Mouse (Mus musculus) megakaryocyte-erythroid progenitor cell, adult 5-6 weeks (primary cell): ENCODE measurements around the gene Gba. TPM values are rescaled to one million over a fixed set of nuclear protein-coding genes. Genes with fewer than 3 reads are reported as not detected.

ENCODE experiments used
- ATAC-seq: replicated peaks from 2 replicates; pipeline ENCODE4 v1.8.0; 2016; ENCODE audit warnings: mild to moderate bottlenecking, inconsistent platforms; ENCODE audit not compliant: severe bottlenecking, poor library complexity, low FRiP score, low TSS enrichment
- total RNA-seq, 2 experiments: library from RNA; stranded (forward) in 1 of 2; stranded (reverse) in 1 of 2; fragments of 200-1000, 215-1000 nt in 1 of 2; fragments of >200 nt in 1 of 2; fragmentation: Nextera tagmentation in 1 of 2; gene quantifications; 2 replicates each; pipeline ENCODE4 v1.2.3; 2014 to 2017

Gene Gba
- total RNA-seq, 2 experiments from 2014 or later = 36.5 to 39.6 TPM

DNA sequence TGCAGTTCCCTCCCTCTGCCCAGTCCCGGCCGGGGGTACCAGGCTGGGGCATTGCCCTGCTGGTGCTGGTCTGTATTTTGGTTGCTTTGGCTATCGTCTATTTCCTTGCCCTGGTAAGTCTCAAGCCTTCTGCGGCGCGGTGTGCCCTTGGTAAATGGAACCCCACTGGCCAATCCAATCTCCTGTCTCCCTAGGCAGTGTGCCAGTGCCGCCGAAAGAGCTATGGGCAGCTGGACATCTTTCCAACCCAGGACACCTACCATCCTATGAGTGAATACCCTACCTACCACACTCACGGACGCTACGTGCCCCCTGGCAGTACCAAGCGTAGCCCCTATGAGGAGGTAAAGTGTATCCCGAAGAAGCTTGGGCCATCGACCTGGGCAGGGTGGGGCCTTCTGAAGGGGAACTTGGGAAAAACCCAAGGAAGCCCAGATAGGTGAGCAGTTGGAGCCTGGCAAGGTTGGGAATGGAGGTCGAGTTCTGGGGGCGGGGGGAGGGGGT is 29.1 kb downstream of the Gba start:
- ATAC-seq = no peak

DNA sequence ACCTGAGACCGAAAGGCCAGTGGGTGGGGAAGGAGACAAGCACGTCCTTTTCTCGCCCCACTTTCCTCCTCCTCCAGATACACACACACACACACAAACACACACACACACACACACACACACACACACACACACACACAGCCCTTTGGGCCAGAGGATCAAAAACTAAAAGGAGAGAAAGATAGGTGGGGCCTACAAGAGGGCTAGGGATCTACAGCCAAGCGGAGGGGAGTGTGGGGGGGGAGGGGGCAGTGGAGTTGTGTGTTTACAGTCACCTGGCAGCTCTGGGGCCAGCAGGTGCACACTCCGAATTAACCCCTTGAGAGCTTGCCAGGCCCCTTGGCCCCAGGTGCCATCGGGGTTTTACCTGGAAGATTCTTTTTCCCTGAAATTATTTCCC is 29.9 kb downstream of the Gba start:
- ATAC-seq = no peak

DNA sequence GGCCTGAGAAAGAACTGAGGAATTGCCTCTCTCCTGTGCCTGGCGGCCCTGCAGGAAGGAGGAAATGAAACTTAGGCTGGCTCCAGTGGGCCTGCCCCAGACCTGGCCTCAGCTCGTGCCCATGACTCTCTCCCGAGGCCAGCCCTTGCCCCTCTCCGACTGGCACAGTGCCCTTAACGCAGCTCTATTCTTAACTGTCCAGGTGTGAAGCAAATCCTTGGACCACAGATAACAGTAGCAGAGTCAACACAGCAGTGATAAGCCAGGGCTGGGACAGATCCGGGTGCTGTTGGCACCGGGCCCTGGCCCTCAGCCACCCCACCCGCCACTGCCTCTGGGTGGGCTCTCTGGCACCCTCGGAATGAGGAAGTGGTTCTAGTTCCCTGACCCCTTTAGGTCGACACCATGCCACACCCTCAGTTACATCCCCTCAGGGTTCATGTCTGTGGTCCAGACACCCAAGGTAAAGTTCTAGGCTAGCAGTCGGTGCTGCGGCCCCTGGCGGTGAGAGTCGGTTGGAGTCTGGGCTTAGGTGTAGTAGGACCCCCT is 30.9 kb downstream of the Gba start:
- peak; percentile 52 for ATAC-seq

DNA sequence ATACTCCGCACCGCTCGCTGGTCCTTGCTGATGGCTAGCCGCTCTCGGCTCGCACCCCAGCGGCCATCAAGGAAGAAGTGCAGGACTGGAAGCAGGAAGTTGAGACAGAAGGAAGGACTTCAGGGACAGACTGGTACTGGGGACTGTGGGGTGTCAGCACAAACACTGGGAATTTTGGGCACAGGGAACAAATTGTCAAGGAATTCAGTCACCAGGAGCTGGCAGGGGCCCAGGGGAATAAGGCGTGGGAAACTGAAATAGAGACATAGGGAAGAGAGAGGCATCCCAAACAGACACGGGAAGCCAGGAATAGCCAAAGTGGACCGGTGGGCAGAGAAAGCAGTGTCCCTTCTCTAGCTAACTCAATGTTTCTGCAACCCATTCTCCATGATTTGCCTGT is 33.8 kb downstream of the Gba start:
- ATAC-seq = no peak

DNA sequence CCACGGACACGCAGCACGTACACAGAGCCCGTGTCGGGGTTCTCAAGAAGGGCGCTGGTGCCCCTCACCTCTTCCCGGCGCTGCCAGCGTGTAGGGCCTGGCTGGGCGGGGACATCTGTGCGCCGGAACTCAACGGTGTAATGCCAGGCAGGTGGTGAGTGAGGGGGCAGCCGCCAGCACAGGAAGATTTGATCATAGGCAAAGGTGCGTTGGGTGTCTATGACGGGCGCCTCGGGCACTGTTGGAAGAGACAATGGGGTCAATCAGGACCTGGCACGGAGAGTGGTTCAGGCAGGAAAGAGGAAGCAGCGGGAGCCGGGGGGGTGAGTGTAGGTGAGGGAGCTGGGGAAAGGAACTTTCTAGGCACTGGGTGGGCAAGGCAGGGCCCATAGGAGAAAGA is 35.0 kb downstream of the Gba start:
- no peak for ATAC-seq

DNA sequence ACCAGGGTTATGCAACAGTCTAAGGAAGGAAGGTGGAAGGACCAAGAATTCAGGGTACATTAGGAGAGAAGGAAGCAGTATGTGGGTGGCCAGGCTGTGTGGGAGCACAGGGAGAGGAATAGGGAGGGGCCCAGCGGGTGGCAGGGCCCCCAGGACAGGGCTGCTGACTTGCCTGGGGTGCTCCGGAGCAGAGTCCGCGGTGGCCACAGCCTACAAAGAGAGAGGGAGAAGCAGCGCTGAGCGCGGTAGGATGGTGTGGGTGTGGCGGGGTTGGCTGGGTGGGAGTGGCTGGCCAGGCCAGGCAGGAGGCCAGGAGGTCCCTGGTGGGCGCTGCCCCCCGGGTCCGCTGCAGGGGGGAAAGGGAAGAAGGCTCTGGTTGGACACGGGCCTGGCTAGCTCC is 35.8 kb downstream of the Gba start:
- no peak for ATAC-seq

DNA sequence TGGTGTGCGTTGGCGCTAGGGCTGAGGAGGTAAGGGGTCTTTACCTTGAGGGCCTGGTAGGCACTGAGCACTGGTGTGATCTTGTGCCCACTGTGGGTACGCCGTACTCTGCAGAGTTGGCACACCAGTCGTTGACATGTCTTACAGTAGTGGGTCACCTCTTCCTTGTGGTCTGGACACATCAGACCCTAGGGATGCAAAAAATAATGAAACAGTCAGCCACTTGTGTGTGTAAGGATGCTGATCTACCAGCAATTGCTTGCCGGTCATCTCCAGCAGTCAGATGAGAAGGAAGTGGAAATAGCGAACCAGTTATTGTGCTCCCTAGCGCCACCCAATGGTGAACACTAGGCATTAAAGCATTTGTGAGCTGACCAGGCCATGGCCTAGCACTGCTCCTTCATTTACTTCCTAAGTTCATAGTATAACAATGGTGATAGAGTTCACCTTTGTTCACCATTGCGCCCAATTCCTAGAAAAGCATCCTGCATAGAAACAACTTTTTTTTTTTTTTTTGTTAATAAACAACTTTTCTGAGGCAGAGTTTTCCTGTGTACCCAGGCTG is 39.7 kb downstream of the Gba start:
- ATAC-seq = no peak

DNA sequence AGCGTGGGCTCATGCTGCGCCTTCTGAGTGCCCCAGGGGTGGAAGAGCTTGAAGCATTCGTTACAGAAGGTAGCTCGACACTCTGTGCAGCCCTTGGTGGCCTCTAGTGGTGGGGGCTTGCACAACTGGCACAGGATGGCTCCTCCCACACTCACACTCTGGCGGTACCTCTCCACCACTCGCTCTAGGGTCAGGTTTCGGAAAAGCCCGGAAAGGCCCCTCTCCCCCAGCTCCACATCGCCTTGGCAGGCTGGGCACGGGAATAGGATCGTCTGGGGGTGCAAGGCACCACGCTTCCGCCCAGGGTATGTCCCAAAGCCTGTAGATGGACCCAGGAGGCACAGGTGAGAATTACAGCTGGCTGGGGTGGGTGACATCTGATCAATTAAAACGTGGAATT is 40.9 kb downstream of the Gba start:
- ATAC-seq = peak; percentile 76

DNA sequence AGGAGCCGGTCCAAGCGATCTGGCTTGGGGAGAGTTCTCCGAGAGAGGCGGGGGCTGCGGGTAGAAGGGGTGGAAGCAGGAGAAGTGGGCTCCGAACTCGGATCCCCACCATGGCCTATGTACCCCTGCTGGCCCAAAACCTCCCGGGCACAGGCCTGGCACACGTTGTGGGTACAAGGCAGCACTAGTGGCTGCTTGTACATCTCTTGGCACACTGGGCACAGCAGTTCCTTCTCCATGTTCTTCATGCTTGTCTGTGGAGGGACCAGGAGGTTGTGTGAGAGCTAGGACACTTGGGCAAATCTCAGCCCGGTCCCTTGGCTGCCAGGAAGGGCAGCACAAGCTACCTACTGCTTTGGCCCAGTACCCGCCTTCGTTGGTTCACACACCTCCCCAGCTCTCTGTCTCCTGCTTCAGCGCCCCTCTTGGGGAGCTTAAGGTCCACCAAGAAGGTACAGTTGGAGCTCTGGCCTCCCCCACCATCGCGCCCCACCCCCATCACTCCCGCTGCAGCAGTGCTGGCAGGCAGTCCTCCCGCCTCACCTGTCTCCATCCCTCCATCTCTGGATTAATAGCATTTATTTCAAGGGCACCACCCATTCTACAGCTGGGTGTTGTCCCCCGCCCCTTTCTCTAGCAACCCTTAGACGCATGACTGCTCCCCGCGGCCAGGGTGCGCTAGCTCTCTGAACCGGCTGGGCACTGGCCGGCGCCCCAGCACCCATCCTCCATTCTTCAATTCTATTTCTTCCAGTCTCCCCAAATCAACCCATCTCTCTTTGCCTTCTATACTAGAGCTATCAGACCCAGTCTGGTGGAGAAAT is 41.6 kb downstream of the Gba start:
- ATAC-seq = no peak

DNA sequence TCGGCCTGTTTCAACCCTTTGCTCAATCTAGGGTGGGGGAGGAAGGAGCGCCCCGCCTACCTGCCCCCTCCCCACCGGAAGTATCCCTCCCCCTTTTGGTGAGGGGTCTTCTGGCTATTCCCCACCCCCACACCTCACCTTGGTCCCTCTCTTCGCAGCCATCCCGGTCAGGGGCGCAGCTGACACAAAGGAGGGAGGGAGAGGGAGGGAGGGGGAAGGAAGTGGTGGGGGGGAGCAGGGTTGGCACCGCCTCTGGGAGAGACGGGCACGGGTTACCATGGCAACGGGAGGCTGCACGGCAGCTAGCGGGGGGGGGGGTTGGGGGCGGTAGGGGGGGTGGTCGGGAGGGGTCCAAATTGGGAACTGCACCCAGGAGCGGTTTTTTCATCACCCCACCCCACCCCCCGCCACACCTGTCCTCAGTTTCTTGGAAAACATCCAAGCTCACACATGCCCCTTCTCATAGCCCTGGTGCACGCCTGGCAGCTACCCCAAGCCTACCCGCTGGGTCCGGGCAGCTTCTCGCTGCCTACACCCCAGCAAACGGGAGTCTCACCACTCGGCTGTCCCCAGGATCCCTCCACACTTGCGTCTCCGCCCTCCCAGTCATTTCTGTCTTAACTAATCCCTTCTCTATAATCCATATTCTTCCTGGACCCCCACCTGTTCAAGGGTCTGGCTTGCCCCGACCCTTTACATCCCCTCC is 42.4 kb downstream of the Gba start:
- no peak for ATAC-seq

DNA sequence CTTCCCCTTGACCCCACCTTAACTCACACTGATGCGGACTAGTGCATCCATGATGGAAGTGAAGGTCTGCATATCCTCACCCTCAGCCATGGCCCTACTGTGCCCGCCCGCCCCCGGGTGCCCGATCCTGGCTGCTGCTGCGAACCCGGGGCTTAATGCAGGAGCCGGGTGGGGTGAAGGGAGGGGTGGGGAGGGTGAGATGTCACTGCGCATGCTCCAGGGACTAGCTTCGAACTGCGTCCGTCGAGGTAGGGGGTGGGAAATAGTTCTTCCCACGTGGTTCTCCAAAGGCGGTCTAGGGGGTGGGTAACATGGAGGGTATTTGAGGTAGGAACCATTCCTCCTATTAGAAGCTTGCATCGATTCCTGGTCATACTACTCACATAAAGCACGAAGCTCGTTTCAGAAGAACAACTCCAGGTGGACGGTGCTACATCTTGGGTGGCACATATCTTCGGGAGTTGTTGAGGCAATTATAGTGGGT is 43.0 kb downstream of the Gba start, which contains the start of gene Krtcap2:
TSS of gene Krtcap2 (plus strand) at position 279 of the 484 bp plus-strand sequence.
- ATAC-seq = no peak

DNA sequence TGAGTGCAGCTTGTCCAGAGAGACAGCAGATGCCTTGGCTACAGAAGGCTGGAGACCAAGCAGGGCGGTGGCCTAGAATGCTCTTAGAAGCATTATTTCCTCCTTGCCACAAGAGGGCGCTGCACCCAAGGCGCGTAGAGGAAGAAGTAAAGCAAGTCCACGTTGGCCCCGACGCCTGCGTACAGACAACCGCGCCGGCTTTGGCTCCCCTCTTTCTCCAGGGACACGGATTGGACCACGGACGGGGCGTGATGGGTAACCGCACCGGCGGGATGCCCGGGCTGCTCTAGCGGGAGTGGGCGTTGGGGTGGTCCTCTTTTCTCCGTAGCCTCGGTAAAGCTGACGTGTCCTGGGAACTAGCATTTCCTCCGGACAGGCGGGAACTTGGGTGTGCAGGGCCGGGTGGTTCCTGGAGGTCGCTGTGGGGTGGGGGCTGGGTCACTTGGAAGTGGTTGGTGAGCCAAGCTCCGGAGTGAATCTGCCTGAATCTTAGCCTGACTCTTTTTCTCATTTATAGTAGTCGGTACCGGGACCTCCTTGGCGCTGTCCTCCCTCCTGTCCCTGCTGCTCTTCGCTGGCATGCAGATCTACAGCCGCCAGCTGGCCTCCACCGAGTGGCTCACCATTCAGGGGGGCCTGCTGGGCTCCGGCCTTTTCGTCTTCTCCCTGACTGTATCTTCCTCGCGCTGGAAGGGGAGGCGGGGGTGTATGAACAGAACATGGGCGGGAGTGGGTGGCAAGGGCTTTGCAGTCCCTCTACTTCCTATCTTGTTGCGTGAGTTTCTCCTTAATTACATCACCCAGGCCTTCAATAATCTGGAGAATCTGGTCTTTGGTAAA is 43.8 kb downstream of the Gba start, which contains the start of gene Trim46:
TSS of gene Trim46 (minus strand) at position 49 of the 840 bp plus-strand sequence.
- peak; percentile 68 for ATAC-seq

DNA sequence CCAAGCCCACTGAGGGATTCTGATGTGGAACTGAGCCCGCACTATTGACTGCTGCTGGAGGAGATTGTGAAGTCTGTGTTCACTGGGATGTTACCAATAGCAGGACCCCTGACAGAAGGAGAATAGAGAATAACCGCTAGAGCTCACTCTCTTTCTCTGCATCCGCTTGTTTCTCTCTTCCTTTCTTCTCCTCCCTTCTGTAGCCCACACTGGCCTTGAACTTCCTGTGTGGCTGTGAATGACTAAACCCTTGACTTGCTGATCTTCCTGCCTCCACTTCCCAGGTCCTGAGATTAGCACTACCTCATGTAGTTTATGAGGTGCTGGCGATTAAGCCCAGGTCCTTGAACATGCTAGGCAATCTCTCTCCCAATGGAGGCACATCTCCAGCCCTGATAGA is 44.7 kb downstream of the Gba start:
- no peak for ATAC-seq

DNA sequence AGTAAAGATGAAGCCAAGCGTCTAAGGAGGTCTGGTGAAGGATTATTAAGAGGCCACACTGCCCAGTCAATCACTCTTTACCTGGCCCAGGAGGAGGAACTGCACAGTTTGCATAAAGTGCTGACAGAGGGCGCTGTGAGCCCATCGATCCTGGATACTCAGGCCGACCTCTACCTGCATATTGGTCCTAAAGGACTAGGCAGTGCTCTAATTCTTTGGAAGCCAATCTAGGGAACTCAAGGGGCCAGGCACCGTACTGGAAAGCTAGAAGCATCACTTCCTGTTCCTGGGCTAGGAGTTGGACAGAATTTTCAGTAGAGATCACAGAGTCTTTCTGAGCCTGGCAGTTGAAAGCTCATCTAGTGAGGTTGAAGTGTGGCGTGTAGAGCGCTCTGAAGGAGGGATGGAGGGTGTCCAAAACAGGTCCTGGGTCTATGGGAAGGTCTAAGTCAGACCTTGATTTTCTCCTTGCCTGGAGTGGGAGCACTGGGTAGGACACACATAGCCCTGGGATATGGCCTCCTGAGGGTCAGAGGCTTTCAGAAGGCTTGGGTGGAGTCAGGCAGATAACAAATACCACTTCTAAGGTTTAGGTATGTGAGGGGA is 47.8 kb downstream of the Gba start:
- no peak for ATAC-seq

DNA sequence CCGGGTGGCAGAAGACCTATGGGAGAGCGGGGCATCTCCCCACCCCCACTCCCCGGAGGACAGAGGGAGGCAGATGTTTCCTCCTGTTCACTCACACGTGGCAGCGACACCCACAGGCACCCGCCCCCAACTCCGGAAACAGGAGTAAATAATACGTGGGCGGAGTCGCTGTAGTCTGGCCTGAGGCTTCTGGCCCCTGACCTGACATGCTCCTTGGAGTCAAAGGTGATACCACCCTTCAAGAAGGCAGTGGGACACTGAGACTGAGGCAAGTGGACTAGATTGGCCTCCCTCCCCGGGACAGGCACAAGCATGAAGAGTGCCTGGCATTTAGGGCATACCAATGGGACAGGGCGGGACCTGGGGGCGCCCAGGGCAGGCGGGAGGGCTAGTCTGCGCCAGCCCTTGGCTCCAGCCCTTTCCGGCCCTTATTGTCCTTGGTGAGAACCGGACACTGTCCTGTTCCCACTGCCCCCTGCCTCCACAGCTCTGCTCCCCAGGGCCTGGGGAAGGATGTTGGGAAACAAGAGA is 48.7 kb downstream of the Gba start:
- 0 out of 2 replicates have a peak, but pooled peaks have one; percentile 14 for ATAC-seq

DNA sequence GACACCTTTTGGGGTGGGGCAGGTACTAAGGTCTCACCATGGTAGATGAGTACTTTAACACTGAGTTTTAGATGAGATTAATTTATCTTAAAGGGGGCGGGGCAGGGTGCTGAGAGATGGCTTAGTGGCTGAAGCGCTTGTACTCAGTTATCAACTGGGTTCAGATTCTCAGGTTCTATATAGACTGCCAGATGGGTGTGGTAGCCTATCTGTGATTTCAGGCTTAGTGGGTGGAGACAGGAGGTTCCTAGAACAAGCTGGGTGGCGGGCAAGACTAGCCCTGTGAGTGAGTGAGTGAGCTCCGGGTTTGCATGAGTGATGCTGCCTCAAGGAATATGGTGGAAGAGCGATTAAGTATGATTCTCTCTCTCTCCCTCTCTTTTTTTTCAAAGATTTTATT is 52.3 kb downstream of the Gba start:
- ATAC-seq = 0 out of 2 replicates have a peak, but pooled peaks have one; percentile 35

DNA sequence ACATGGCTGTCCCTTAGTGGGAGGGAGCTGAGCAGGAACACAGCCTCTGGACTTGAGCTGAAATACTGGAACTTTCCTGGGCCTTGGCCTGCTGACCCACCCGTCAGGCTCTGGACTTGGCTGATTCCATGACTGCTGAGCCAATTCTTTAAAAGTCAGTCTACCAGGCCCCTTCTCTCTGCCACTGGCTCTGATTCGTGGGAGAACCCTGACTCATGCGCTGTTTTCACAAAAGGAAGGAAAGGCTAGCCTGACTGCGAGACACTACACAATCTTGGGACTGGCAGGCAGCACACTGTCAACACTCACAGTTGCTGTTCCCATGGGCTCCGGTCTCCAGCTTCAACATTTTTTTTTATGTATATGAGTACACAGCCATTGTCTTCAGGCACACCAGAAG is 53.4 kb downstream of the Gba start:
- no peak for ATAC-seq
